Mouse (Mus musculus) ES-E14 (cell line): Measurements from ENCODE around the gene Sohlh2.

Experiments used
- MAFK ChIP-seq: IDR thresholded peaks from 2 replicates; pipeline ENCODE4 v1.6.1; 2014; ENCODE audit warnings: mild to moderate bottlenecking, low read depth, low read length, inconsistent platforms; ENCODE audit not compliant: insufficient read depth
- ZC3H11A ChIP-seq: IDR thresholded peaks from 2 replicates; pipeline ENCODE4 v1.6.1; 2012; ENCODE audit warnings: low read depth, mild to moderate bottlenecking, inconsistent platforms, low read length, borderline replicate concordance

- TF ChIP-seq MAFK, result no peak
- TF ChIP-seq ZC3H11A, result no peak
Observed at GRCm38 (mm10) chr3:55139837-55140236, 42.0 kb upstream of the Sohlh2 start.
